Mouse (Mus musculus) urinary bladder, postnatal 14 days (tissue): ENCODE measurements around the gene Btrc.
A peak's percentile ranks its signal among the peaks of the same experiment; 100 is the strongest.

Source experiments
- DNase-seq: peaks from one replicate; pipeline ENCODE4 v3.0.0; 2021; ENCODE audit warnings: low spot score

Btrc gene

DNA sequence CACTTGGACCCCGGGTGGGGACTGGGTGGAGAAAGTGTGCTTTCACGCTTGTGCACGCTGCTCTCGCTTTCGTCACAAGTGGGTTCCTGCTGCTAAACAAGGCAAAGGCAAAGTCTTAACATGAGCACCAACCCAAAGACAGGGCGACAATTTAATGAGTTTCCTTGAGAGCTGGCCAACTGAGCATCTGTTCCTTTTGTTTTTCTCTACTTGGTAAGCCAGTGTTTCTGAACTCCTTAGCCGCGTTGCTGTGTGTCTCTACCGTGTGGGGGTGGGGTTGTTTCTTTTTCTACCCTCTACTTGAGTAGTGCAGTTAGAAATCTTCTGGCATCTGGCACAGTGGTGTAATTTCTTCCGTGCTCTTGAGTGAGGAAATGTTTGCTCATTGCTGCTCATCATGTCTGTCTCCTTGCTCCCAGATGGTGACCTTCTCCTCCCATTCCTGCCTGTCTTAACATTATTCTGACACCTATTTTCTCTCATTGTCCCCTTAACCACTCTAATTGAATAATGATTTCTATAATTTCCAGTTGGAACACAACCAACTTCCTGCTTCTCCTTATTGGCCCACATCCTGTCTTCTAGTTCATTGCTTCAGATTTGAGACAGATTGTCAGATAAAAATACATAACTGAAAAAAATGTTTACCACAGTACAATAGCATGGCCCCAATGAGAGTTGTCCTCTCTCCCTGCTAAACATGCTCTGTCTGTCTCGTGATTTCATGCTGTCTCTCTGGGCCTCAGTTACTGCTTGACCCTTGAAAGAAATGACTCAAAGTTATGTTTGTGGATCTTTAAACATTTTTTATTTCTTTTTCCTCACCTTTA, 109.4 kb downstream of the Btrc start:
- no peak for DNase-seq

DNA sequence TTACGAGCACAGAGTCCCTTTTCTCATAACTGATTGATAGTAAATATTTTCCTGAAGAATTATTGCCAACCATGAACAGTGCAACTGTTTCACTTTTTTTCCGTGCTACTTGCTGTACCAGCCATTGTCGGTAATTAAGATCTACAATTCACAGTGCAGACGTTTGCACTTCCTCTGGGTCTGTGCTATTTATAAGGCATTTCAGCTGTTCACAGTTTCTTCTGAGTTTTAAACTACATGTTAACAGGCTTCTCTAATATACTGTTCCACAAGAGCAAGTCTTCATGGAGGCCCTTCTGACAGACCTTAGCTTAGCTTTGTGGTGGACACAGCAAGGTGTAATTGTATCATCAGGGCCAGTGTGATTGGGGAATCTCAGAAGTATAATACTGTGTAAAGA, 111.2 kb downstream of the Btrc start:
- no peak for DNase-seq

DNA sequence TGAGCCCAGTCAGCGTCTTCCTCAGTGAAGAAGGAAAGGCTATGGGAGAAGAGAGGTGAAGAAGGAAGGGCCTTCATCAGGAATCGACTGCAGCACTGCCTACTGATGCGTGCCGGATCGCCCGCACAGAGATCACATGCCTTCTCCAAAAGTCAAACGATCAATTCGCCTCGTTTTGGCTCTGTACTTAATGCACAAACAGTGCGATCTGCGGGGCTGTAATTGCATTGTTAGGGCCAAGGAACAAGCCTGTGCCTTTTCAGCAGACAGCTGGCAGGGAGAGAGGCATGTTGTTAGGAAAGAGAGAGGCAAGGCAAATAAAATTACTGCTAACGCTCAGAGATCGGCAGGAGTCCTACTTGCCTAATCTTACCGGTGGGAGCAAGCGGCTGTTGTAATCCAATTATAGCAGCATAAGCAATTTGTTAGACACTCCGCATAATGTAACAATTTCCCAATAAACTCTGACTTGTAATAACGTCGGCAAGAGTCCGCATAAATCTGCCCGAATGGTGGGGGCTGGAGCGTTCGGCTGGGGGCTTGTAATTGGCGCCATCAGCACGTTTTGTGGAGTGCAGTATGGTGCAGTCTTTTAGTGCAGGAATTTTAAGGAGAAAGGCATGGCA, 112.5 kb downstream of the Btrc start:
- DNase-seq: peak; percentile 37

DNA sequence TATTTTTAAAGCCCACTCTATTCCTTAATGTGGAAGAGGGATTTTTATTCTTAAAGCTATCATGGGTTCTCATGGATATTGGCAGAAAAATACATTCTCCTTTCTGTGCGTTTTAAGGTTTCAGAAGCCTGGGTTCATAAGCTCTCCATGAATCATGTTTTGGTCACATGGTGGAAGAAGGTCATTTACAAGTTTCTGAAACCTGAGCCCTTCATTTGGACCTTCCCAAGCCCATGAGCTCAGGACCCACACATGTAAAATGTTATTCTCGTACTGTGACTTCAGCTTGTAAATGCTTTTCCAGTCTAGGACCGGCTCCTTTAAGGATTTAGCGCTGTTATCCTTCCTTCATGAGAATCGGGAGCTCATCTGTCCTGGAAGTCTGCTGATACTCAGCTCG, 116.0 kb downstream of the Btrc start:
- DNase-seq: no peak

DNA sequence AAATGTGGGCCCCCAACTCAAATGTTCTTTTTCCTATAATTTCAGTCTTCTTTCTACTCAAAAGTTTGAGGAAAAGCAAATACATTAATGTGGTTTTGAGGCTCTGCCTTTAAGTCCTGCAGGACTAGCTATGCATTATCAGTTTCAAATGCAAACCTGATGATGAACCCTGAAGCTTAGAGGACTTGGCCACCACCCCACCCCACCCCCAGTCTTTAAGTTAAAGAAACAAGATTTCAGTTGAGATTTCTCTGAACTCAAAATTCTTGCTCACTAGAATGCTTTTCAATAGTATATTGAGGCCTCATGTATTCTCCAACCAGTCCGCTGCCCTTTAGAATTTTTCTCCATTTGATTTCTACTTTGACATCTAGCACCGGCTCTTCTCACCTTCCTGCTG, 117.0 kb downstream of the Btrc start:
- no peak for DNase-seq

DNA sequence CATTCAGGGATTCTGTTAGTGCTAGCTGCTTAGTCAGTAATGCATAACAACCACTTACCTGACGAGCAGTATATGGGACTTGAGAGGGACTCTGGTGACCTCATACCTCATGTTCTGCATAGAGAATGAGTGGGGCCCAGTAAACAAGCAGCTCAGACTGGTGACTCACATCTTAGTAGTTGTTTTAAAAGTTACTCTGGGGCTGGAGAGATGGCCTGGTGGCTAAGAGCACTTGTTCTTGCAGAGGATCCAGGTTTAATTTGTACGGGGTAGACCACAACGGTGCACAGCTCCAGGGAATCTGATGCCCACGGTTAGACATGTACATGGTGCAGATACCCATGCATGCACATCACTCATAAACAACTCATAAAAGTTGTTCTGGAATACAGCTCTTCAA, 117.4 kb downstream of the Btrc start:
- no peak for DNase-seq

DNA sequence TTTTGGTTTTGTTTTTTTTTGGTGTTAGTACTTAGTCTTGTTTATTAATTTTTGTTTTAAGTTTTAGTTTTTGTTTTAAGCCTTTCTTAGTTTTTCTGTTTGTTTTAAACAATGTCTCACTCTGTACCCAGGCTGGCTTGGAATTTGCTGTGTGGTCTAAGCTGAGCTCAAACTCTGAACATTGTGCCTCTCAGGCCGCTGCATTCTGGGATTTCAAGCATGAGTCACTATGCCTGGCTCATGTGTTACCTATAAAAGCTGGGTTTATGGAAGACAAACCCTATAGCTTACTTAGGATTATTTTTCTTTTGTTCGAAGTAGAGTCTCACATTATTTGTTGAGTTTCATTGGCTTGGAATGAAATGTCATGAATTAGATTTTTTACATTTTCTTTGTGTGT, 119.9 kb downstream of the Btrc start:
- no peak for DNase-seq

DNA sequence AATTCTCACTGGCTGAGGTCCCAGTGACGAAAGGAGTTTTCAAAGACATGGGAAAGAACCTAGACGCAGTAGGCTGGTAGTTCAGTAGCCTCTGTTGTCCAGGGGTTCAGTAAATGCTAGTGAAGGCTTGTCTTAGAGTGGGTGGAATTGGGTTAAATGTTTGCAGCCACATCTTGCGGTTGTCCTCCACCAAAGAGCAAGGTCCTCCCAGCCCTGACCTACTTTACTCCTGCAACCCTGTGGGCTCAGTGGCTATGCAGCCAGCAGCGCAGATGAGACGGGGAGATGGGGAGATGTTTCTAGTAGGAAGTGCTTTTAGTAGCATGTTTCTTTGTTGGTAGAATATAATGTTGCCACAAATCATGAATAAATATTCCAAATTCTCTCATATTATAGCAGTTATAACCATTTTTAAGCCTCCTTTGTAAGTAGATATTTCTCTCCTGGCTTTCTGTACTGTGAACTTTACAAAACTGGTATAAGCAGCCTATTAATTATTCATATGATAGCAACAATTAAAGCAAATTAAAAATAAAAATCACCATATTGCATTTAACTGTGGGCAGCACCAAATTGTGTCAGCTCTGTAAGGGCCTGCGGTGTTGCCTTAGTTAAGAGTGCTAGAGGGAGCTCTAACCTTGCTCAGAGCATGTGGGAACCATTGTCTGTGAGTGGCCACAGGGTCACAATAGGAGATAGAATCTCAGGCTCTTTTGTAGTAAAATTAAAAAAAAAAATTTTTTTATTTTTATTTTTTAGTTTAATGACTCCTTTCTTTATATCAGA, 122.9 kb downstream of the Btrc start:
- DNase-seq: no peak

DNA sequence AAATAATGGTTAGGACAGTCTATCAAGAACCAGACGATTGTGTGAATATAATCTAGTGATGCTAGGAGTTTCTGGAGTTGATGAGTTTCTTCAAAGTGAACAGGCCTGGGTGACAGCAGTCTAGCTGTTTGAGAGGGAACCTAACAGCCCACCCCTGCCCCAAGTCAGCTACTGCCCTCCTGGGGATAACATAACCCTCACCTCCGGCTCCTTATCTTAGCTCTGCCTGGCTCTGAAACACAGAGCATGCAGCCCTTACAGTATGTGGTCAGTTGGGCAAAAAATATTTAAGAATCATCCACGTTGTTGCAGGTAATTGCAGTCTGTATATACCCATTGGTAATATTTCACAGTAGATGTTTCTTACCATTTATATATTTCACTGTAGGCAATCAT, 123.5 kb downstream of the Btrc start:
- DNase-seq: no peak

DNA sequence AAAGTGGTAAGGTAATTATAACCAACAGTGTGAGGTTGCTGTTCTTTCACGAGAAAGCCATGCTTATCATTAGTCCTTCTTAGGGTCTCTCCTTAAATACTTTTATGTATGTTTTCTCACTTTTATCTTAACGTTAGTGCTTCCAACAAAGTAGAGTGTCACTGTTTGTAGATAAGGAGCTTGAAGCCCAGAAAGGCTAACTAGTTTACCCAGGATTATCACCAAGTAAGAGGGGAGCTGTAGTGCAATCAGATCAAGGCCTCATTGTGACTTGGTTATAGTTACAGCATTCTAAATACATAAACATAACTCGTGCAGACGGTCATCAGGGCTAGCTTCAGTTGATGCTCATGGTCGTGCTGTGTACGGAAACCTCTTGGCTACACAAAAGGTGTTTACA, 126.4 kb downstream of the Btrc start:
- DNase-seq: no peak

DNA sequence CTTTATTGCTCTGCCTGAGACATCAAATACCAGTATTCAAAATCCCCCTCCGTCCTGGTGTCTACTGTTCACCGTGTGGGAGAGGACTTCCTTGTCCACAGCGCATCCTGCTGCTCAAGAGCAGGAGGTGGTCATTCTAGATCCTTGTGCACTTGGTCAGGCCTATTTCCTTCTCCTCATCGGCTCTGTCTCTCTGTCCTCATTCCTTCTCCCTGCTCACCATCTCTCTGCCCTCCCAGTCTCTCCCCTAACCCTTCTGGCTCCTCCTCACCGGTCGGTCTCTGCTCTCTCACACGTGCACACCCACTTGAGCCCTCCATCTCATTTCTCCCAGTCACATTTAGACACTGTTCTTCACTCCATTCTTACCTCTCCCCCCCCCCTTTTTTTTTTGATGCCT, 127.7 kb downstream of the Btrc start:
- DNase-seq: no peak

DNA sequence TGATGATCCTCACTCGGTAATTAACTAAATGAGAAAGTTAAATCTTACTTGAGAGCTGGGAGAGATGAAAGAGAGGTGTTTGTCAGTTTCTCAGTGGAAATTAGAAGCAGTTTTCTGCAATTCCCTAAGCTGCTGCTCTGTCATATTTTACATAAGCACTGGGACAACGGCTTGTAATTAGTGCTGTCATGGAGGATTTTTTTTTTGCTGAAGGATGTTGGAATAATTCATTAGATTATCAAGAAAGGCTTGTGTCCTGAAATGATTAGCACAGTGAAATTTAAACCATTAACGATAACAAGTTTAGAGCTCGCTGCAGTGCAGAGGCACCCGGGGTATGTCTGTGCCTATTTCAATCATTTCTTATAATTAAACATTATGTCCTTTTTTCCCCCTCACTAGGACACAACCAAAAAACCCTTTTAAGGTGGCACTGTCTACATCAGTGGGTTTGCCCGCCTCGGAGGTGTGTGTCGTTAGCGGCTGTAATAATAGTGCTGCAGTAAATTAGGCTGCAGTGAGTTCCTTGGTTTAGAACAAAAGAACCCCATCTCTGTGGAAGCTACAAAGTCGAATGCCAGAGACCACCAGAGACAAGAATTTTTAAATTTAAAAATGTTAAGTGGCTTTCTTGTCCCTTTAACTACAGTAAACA, 130.7 kb downstream of the Btrc start:
- DNase-seq: no peak

DNA sequence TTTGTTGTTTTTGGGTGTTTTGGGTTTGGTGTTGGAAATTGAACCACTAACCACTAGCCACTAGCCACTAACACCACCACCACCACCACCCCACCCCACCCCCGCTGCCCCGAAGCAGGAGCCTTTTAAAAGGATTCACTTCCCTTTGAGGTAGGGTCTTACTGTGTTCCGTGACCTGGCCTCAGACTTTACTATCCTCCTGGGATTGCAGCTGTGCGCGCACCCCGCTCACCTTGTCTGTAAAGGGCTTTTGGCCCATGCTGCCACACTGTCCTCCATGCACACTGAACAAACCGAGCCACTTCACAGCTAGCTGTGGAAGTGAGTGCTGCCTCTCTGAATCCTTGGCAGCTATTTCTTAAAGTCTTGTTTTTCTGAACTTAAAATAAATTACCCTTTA, 141.9 kb downstream of the Btrc start:
- no peak for DNase-seq

DNA sequence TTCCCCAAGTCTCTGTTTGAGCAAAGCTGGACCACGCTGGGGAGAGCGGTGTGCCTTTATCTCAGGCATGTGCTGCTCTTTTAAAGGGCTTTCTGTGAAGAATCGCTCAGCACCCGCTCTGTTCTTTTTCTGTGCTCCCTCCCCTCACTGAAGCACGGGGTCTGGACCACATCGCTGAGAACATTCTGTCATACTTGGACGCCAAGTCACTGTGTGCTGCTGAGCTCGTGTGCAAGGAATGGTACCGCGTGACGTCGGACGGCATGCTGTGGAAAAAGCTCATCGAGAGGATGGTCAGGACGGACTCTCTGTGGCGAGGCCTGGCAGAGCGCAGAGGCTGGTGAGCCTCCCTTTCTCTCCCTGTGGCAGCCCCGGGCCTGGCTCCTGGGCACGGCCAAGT, 144.0 kb downstream of the Btrc start:
- no peak for DNase-seq

DNA sequence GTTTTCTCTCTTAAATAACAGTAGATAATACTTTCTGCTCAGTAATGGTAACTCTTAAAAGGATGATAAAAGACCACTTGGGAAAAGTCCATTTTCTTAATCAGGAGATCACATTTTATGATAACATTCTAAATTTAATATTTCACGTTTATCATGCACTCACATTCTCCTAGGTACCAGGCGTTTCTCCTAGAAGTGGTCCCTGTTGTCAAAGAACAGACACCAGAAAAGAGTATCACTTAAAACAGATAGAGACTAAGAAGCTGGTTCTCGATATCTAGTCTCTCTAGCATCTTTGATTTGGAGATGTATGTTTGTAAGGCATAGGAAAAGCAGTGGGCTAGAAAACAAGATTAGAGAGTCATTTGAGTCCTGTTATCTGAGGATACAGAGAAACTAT, 147.1 kb downstream of the Btrc start:
- DNase-seq: no peak

DNA sequence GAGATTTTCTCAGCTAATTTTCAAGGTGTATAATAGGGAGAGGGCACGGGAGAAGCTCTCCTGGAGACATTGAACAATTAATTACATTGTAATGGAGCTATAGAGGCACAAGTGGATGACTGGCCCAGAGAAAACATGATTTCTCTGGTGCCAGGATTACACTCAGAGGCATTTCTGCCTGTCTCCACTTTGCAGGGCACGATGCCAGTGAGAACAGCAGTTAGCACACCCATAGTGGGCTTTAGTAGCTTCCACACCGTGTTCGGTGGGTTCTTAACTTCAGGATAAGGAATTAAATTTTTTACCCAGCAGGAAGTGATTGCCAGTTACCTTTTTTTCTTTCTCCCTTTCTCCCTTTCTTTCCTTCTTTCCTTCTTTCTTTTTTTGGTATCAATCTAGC, 147.9 kb downstream of the Btrc start:
- DNase-seq: no peak

DNA sequence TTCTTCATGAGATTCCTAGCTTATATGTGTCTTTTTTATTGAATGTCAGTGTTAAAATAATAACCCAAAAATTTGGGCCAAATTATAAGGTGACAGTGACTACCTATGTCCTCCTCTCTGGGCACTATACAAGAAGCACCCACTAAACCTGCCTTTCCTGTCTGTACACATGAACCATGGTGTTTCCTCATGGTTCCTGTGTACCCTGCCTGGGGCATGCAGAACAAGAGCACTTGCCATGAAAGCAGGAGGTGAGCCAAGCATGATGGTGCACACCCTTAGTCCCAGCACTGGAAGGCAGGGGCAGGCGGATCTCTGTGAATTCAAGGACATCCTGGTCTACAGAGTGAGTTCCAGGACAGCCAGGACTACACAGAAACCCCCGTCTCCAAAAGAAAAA, 151.8 kb downstream of the Btrc start:
- DNase-seq: no peak

DNA sequence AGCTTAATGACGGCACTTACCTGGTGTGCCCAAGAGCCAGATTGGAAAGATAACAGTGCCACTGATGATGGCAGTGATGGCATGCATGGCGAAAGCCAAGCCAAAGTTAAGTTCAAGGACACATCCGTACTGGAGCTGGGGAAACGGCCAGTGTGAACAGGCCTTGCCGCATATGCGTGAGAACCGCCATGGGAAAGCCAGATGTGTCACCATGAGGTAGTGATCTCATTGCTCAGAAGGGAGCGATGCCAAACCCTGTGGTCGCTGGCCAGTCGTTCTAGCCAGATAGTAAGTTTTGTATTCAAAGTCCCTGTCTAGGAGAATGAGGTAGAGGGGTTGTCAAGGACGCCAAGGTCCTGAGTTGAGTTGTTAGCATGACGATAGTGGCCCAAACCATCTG, 152.7 kb downstream of the Btrc start:
- DNase-seq: no peak

DNA sequence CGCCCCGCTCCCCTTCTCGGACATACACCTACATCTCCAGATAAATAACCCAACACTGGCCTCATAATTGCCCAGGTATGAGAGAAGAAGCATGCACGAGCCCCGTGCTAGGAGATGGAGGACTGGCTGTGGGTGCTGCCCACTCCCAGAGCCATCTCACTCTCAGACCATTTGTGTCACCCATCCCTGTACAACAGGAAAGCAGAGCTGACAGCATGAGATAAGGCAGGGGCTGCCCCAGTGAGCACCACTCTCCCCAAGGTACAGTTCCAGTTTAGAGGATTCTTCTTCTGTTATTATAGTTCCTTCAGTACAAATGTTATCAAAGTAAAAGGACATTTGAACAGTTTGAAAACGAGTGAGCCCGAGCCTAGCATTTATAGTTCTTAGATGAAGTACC, 163.8 kb downstream of the Btrc start:
- DNase-seq: no peak

DNA sequence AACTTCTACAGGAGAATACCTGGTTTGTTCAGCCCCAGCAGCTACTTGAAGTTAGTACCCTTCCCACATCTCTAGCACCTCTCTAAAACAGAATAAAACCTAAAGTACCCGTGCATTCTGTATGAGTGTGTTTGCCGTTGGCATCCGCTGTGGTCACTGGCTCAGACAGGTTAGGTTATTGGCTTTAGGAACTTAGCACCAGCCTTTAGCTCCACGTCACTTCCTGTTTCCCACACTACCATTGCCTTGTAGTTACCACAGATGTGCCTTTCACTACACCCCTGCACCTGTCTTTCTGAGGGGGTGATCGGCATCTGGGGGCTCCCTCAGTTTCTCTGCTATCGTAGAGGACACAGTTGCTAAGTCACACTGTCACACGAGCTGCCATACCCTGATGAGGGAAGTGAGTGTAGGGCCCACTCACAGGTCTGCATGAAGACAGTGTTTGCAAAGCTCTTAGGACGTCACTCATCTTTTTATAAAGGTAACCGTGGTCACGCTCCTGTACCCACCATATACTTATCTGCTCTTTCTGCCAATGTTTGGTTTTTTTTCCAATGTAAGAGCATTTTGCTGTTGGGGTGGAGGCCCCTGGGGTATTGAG, 164.5 kb downstream of the Btrc start:
- DNase-seq: no peak

DNA sequence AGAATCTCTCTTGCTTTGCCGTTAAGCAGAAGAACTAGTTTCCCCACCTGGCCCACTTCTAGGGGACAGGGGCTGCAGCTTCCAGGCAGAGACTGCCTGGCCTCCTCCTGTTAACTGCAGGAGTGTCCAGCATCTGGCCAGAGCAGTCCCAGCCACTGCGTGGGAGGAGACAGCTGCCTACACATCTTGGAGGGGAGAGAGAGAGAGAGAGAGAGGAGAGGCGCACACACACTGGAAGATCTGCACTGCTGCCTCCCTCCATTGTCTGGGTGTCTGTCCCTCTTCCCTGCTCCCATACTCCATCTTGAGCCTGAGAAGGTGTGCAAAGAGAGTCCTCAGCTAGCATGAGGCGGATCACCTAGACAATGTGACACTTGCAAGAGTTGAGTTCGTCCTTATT, 165.8 kb downstream of the Btrc start:
- DNase-seq: no peak
